Mouse (Mus musculus) megakaryocyte-erythroid progenitor cell, adult 5-6 weeks (primary cell): ENCODE data around the gene Masp1. TPM values are rescaled to one million over a fixed set of nuclear protein-coding genes. Genes with fewer than 3 reads are reported as not detected.

Source experiments
- ATAC-seq: replicated peaks from 2 replicates; pipeline ENCODE4 v1.8.0; 2016; ENCODE audit warnings: mild to moderate bottlenecking, inconsistent platforms; ENCODE audit not compliant: severe bottlenecking, poor library complexity, low FRiP score, low TSS enrichment
- total RNA-seq, 2 experiments: library from RNA; stranded (forward) in 1 of 2; stranded (reverse) in 1 of 2; fragments of 200-1000, 215-1000 nt in 1 of 2; fragments of >200 nt in 1 of 2; fragmentation: Nextera tagmentation in 1 of 2; gene quantifications; 2 replicates each; pipeline ENCODE4 v1.2.3; 2014 to 2017

The Masp1 gene
- total RNA-seq, 2 experiments from 2014 or later = not detected

- ATAC-seq = no peak
These were observed 44.0 kb downstream of the Masp1 start for GRCm38 (mm10) chr16:23476598-23476997.

- no peak for ATAC-seq
These were observed 45.0 kb downstream of the Masp1 start for GRCm38 (mm10) chr16:23475651-23476050.

GRCm38 (mm10) chr16:23472046-23472445, 48.6 kb downstream of the Masp1 start:
- ATAC-seq = no peak

- ATAC-seq = no peak
These were observed 49.1 kb downstream of the Masp1 start for GRCm38 (mm10) chr16:23471551-23471950.

- ATAC-seq = no peak
These were observed 56.8 kb downstream of the Masp1 start for GRCm38 (mm10) chr16:23463671-23464347.

GRCm38 (mm10) chr16:23458906-23459588, 61.6 kb downstream of the Masp1 start:
- no peak for ATAC-seq

GRCm38 (mm10) chr16:23457338-23457737, 63.3 kb downstream of the Masp1 start:
- ATAC-seq = no peak

- ATAC-seq = no peak
These were observed 64.1 kb downstream of the Masp1 start for GRCm38 (mm10) chr16:23456534-23456933.

- ATAC-seq = no peak
These were observed 66.2 kb downstream of the Masp1 start for GRCm38 (mm10) chr16:23454376-23454775.

- peak; percentile 70 for ATAC-seq
These were observed 68.1 kb downstream of the Masp1 start for GRCm38 (mm10) chr16:23452476-23452875.

- no peak for ATAC-seq
These were observed 69.8 kb downstream of the Masp1 start for GRCm38 (mm10) chr16:23450816-23451215.

- no peak for ATAC-seq
These were observed 70.7 kb downstream of the Masp1 start for GRCm38 (mm10) chr16:23449946-23450345.

GRCm38 (mm10) chr16:23444231-23444630, 76.4 kb downstream of the Masp1 start:
- ATAC-seq = no peak

- ATAC-seq = no peak
These were observed 83.0 kb downstream of the Masp1 start for GRCm38 (mm10) chr16:23437404-23438166.

GRCm38 (mm10) chr16:23429991-23430390, 90.6 kb downstream of the Masp1 start:
- no peak for ATAC-seq

GRCm38 (mm10) chr16:23428647-23429319, 91.8 kb downstream of the Masp1 start, which contains the start of gene Rtp1:
Gene Rtp1, plus strand, starts transcription at chr16:23429133.
- ATAC-seq = no peak

GRCm38 (mm10) chr16:23427701-23428100, 92.9 kb downstream of the Masp1 start:
- no peak for ATAC-seq

- no peak for ATAC-seq
These were observed 96.8 kb downstream of the Masp1 start for GRCm38 (mm10) chr16:23423825-23424224.

GRCm38 (mm10) chr16:23419565-23420085, 101.0 kb downstream of the Masp1 start:
- ATAC-seq = no peak
